Mouse (Mus musculus) lung, adult 2 months (tissue): ENCODE measurements around the gene Lrch1.

ENCODE experiments used
- CTCF ChIP-seq: fragments of 200-500 bp; IDR thresholded peaks from 2 replicates; pipeline ENCODE4 v1.5.1; 2011; ENCODE audit warnings: mild to moderate bottlenecking, low read length, control low read depth; ENCODE audit not compliant: insufficient read depth
- POLR2A ChIP-seq: fragments of 200-500 bp; IDR thresholded peaks from 2 replicates; pipeline ENCODE4 v1.6.1; 2011; ENCODE audit warnings: low read depth, mild to moderate bottlenecking, control low read depth, low read length, borderline replicate concordance; ENCODE audit errors: extremely low read depth

- TF ChIP-seq POLR2A (no peak), CTCF (no peak)
Observed at GRCm38 (mm10) chr14:74790535-74790934, 157.1 kb downstream of the Lrch1 start.
